Mouse (Mus musculus) stomach, postnatal 0 days (tissue): Measurements from ENCODE around the gene Pitpnm1.

Experiments used
- CTCF ChIP-seq: IDR thresholded peaks from 2 replicates; pipeline ENCODE4 v1.5.1; 2016; ENCODE audit warnings: antibody characterized with exemption, low read depth, mild to moderate bottlenecking, moderate library complexity
- EP300 ChIP-seq: optimal IDR thresholded peaks from 2 replicates; pipeline ENCODE3; 2016; ENCODE audit warnings: antibody characterized with exemption

GRCm38 (mm10) chr19:4079594-4079993 lies 20.2 kb upstream of the Pitpnm1 start:
- no peak for TF ChIP-seq CTCF
- TF ChIP-seq EP300 = no peak
